Mouse (Mus musculus) olfactory bulb, adult 2 months (tissue): ENCODE measurements around the gene Sik2.

ENCODE experiments used
- CTCF ChIP-seq: fragments of 200-500 bp; IDR thresholded peaks from 2 replicates; pipeline ENCODE4 v1.5.1; 2012; ENCODE audit warnings: low read depth, mild to moderate bottlenecking, low read length, moderate library complexity; ENCODE audit not compliant: insufficient read depth
- POLR2A ChIP-seq: fragments of 200-500 bp; IDR thresholded peaks from 2 replicates; pipeline ENCODE4 v1.6.1; 2012; ENCODE audit warnings: mild to moderate bottlenecking, low read depth, low read length, moderate library complexity; ENCODE audit not compliant: insufficient read depth

GRCm38 (mm10) chr9:50948097-50948823 lies 60.6 kb downstream of the Sik2 start:
- TF ChIP-seq CTCF = no peak
- no peak for TF ChIP-seq POLR2A
